Mouse (Mus musculus): ENCODE results near the gene Gtf2ird2. TPM values are rescaled to one million over a fixed set of nuclear protein-coding genes. Genes with fewer than 3 reads are reported as not detected.

The Gtf2ird2 gene
- polyA plus RNA-seq, 1 experiment, result 7.1 TPM

DNA sequence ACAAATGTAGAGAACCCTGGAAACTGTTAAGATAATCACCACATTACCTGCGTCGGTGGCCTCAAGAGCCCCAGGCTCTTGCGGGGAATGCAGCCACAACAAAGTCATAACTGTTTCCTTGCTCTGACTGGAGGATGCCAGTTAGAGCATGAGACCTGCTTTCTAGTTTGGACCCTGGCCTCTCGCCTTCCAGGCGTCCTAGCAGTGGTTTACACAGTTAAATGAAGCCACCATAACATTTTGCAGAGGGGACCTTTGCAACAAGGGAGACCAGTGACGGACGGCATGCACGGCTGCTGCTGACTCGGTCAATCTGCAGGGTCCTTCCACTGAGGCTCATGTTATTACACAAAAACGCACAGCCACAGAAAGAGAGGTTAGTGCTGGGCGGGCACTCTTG lies 88.9 kb downstream of the Gtf2ird2 start:
- no peak for TF ChIP-seq CTCF (IDR thresholded peaks at IDR 0.05; ENCODE audit: borderline replicate concordance, insufficient read depth, low read length)
- no peak for TF ChIP-seq POLR2A (IDR thresholded peaks at IDR 0.05; ENCODE audit: low read depth, low read length)
- Histone ChIP-seq H3K4me3 (ENCODE audit: insufficient read depth, low read length) (no peak overlapping the region), H3K4me1 (ENCODE audit: control insufficient read depth, insufficient read depth, low read length) (no peaks in the 10 kb centered on the region), H3K27ac (ENCODE audit: insufficient read depth, low read length) (no peak overlapping the region)

GRCm38 (mm10) chr5:134273761-134274160 lies 89.9 kb downstream of the Gtf2ird2 start:
- no peak overlapping the region for H3K27ac ChIP-seq (ENCODE audit: insufficient read depth, low read length)
- H3K4me3 ChIP-seq (ENCODE audit: insufficient read depth, low read length), result no peak overlapping the region
- no peaks in the 10 kb centered on the region for H3K4me1 ChIP-seq (ENCODE audit: control insufficient read depth, insufficient read depth, low read length)
- TF ChIP-seq CTCF (IDR thresholded peaks at IDR 0.05; ENCODE audit: borderline replicate concordance, insufficient read depth, low read length) (no peak), POLR2A (IDR thresholded peaks at IDR 0.05; ENCODE audit: low read depth, low read length) (no peak)

Other genes starting within 250 kb of the Gtf2ird2 start
- 12.3 and 14.0 TPM in 2 replicates for gene Castor2, start 84.3 kb upstream of the Gtf2ird2 start, polyA plus RNA-seq (2011; ENCODE audit: insufficient read length, low read depth, missing spikeins)
- 10.1 and 11.1 TPM in 2 replicates for gene Rcc1l, start 7.2 kb upstream of the Gtf2ird2 start, polyA plus RNA-seq (2011; ENCODE audit: insufficient read length, low read depth, missing spikeins)
- gene Ncf1, start 45.6 kb downstream of the Gtf2ird2 start, polyA plus RNA-seq (2011; ENCODE audit: insufficient read length, low read depth, missing spikeins), result 1.3 TPM in 1 of 2 replicates, not detected in the other
- gene Gtf2i, start 130.7 kb downstream of the Gtf2ird2 start, polyA plus RNA-seq (2011; ENCODE audit: insufficient read length, low read depth, missing spikeins), result 173 and 287 TPM in 2 replicates

Measured in embryonic fibroblast, embryonic 13.5 days (primary cell).